Mouse (Mus musculus): ENCODE results near the gene Dnajc11. TPM values are rescaled to one million over a fixed set of nuclear protein-coding genes. Genes with fewer than 3 reads are reported as not detected.

Dnajc11 gene
- 73.1 and 75.2 TPM in 2 replicates for polyA plus RNA-seq (2012; rRNA removed)

GRCm38 (mm10) chr4:151933505-151934214, at the start of gene Dnajc11:
TSS of gene Dnajc11 (plus strand) at chr4:151933691.

GRCm38 (mm10) chr4:151988342-151989109, 55.0 kb downstream of the Dnajc11 start, which contains the start of gene Thap3:
TSS of gene Thap3 (minus strand) at chr4:151988997.

GRCm38 (mm10) chr4:151996173-151996950, 62.9 kb downstream of the Dnajc11 start, which contains the start of gene Phf13:
TSS of gene Phf13 (minus strand) at chr4:151996258.

GRCm38 (mm10) chr4:152008622-152009075, 75.2 kb downstream of the Dnajc11 start, which contains the start of gene Klhl21:
TSS of gene Klhl21 (plus strand) at chr4:152008803.

GRCm38 (mm10) chr4:152027524-152027923, 94.0 kb downstream of the Dnajc11 start, which contains the start of gene Zbtb48:
TSS of gene Zbtb48 (minus strand) at chr4:152027671.

Other genes with a start within 250 kb of the Dnajc11 start
- 83.7 and 87.4 TPM in 2 replicates for gene Camta1, start 71.8 kb upstream of the Dnajc11 start, polyA plus RNA-seq (2012; rRNA removed)
- 40.3 and 45.0 TPM in 2 replicates for gene Thap3, start 55.3 kb downstream of the Dnajc11 start, polyA plus RNA-seq (2012; rRNA removed)
- gene Phf13, start 62.6 kb downstream of the Dnajc11 start, polyA plus RNA-seq (2012; rRNA removed): 15.2 and 16.2 TPM in 2 replicates
- 4.7 and 4.8 TPM in 2 replicates for gene Klhl21, start 75.1 kb downstream of the Dnajc11 start, polyA plus RNA-seq (2012; rRNA removed)
- gene Zbtb48, start 94.0 kb downstream of the Dnajc11 start, polyA plus RNA-seq (2012; rRNA removed): 27.6 and 29.1 TPM in 2 replicates
- 0.45 and 0.56 TPM in 2 replicates for gene Tas1r1, start 104.9 kb downstream of the Dnajc11 start, polyA plus RNA-seq (2012; rRNA removed)
- gene Nol9, start 105.6 kb downstream of the Dnajc11 start, polyA plus RNA-seq (2012; rRNA removed): 22.1 and 22.2 TPM in 2 replicates
- 13.2 and 14.8 TPM in 2 replicates for gene Plekhg5, start 138.8 kb downstream of the Dnajc11 start, polyA plus RNA-seq (2012; rRNA removed)
- gene Tnfrsf25, start 182.2 kb downstream of the Dnajc11 start, polyA plus RNA-seq (2012; rRNA removed): 3.6 and 4.4 TPM in 2 replicates
- gene Espn, start 218.7 kb downstream of the Dnajc11 start, polyA plus RNA-seq (2012; rRNA removed): 0.30 and 0.36 TPM in 2 replicates
- 0.03 and 0.04 TPM in 2 replicates for gene Hes2, start 225.2 kb downstream of the Dnajc11 start, polyA plus RNA-seq (2012; rRNA removed)
- gene Acot7, start 244.4 kb downstream of the Dnajc11 start, polyA plus RNA-seq (2012; rRNA removed): 276 and 301 TPM in 2 replicates